Mouse (Mus musculus): ENCODE results near the gene Hsd17b6. TPM values are rescaled to one million over a fixed set of nuclear protein-coding genes. Genes with fewer than 3 reads are reported as not detected.

The Hsd17b6 gene
- total and polyA plus RNA-seq, 3 experiments: 0.08 TPM; not detected in 2

GRCm38 (mm10) chr10:127951821-127952220 is 55.6 kb downstream of the Hsd17b6 start:
- H3K4me1 ChIP-seq (ENCODE audit: control insufficient read depth in 1 of 2, insufficient read depth in 2 of 2): no peaks in the 10 kb centered on the region; a peak in 1 of 4 replicates
- H3K9me3 ChIP-seq (replicated peaks; ENCODE audit: low read length): no peaks in the 10 kb centered on the region
- DNase-seq (ENCODE audit: extremely low read depth): no peak
- H3K4me3 ChIP-seq (replicated peaks in 1 of 3; ENCODE audit: low read depth in 2 of 3, low read length in 2 of 3, poor library complexity in 1 of 3): no peak overlapping the region
- in situ Hi-C loops (cut with MboI; ENCODE audit: low pct_ligation_motif_present, low pct_unique_long_range_greater_than_20kb, low sequenced_read_pairs): no loop called here
- dilution Hi-C loops (cut with MboI; ENCODE audit: extremely low pct_ligation_motif_present, extremely low pct_unique_long_range_greater_than_20kb, low sequenced_read_pairs): no loop called here
- H3K27ac ChIP-seq (ENCODE audit: insufficient read depth, low read depth): no peak overlapping the region
- H3K4me2 ChIP-seq (ENCODE audit: insufficient read depth, low read depth, poor library complexity, severe bottlenecking): no peak overlapping the region
- TF ChIP-seq MEF2A (IDR thresholded peaks at IDR 0.05; ENCODE audit: borderline replicate concordance, low read depth, low read length): no peak
- no peak for TF ChIP-seq MAZ (IDR thresholded peaks at IDR 0.05; ENCODE audit: low read depth, low read length)
- no peak for TF ChIP-seq HCFC1 (IDR thresholded peaks at IDR 0.05; ENCODE audit: low read depth, low read length)
- no peak for TF ChIP-seq SIN3A (IDR thresholded peaks at IDR 0.05; ENCODE audit: low read length)
- no peak for TF ChIP-seq RCOR1 (conservative IDR thresholded peaks at IDR 0.05; ENCODE audit: low read depth, low read length)
- TF ChIP-seq MYC (IDR thresholded peaks at IDR 0.05; ENCODE audit: low read depth, low read length): no peak
- H3K9ac ChIP-seq (ENCODE audit: insufficient read depth, low read depth): no peak overlapping the region
- peaks cover 7% of the 10 kb centered on the region for H3K27me3 ChIP-seq (replicated peaks)
- H3K36me3 ChIP-seq (replicated peaks in 1 of 2; ENCODE audit: control insufficient read depth in 1 of 2, insufficient read depth in 1 of 2, low read length in 1 of 2): no peaks in the 10 kb centered on the region
- H3K79me2 ChIP-seq (replicated peaks; ENCODE audit: control insufficient read depth, extremely low read depth, insufficient read depth, poor library complexity, severe bottlenecking): no peaks in the 10 kb centered on the region

GRCm38 (mm10) chr10:127951390-127951789 is 56.0 kb downstream of the Hsd17b6 start:
- Histone ChIP-seq H3K4me1 (ENCODE audit: control insufficient read depth in 1 of 2, insufficient read depth in 2 of 2) (no peaks in the 10 kb centered on the region; a peak in 1 of 4 replicates), H3K79me2 (replicated peaks; ENCODE audit: control insufficient read depth, extremely low read depth, insufficient read depth, poor library complexity, severe bottlenecking) (no peaks in the 10 kb centered on the region), H3K9ac (ENCODE audit: insufficient read depth, low read depth) (no peak overlapping the region), H3K27ac (ENCODE audit: insufficient read depth, low read depth) (no peak overlapping the region), H3K36me3 (replicated peaks in 1 of 2; ENCODE audit: control insufficient read depth in 1 of 2, insufficient read depth in 1 of 2, low read length in 1 of 2) (no peaks in the 10 kb centered on the region), H3K27me3 (replicated peaks) (peaks cover 7% of the 10 kb centered on the region), H3K4me2 (ENCODE audit: insufficient read depth, low read depth, poor library complexity, severe bottlenecking) (no peak overlapping the region), H3K9me3 (replicated peaks; ENCODE audit: low read length) (no peaks in the 10 kb centered on the region), H3K4me3 (replicated peaks in 1 of 3; ENCODE audit: low read depth in 2 of 3, low read length in 2 of 3, poor library complexity in 1 of 3) (no peak overlapping the region)
- DNase-seq (ENCODE audit: extremely low read depth): no peak
- in situ Hi-C loops (cut with MboI; ENCODE audit: low pct_ligation_motif_present, low pct_unique_long_range_greater_than_20kb, low sequenced_read_pairs): no loop called here
- TF ChIP-seq CTCF (conservative IDR thresholded peaks at IDR 0.05 in 1 of 2, IDR thresholded peaks at IDR 0.05 in 1 of 2; ENCODE audit: low read depth in 2 of 2, low read length in 2 of 2) (no peak), POLR2AphosphoS2 (IDR thresholded peaks at IDR 0.05; ENCODE audit: low read depth, low read length) (no peak), ZKSCAN1 (IDR thresholded peaks at IDR 0.05; ENCODE audit: borderline replicate concordance, low read depth, low read length) (no peak)
- dilution Hi-C loops (cut with MboI; ENCODE audit: extremely low pct_ligation_motif_present, extremely low pct_unique_long_range_greater_than_20kb, low sequenced_read_pairs): no loop called here

- in situ Hi-C loops (cut with MboI; ENCODE audit: low pct_ligation_motif_present, low pct_unique_long_range_greater_than_20kb, low sequenced_read_pairs): loop anchor here (5.0 to 25.0 kb wide), 3 partner anchors 58 to 238 kb away; partner anchors contain the start of genes Gls2, Hsd17b6, Rbms2 and Zbtb39
- Histone ChIP-seq H3K79me2 (replicated peaks; ENCODE audit: control insufficient read depth, extremely low read depth, insufficient read depth, poor library complexity, severe bottlenecking) (no peaks in the 10 kb centered on the region), H3K9me3 (replicated peaks; ENCODE audit: low read length) (no peaks in the 10 kb centered on the region), H3K9ac (ENCODE audit: insufficient read depth, low read depth) (no peak overlapping the region), H3K4me2 (ENCODE audit: insufficient read depth, low read depth, poor library complexity, severe bottlenecking) (no peak overlapping the region), H3K27ac (ENCODE audit: insufficient read depth, low read depth) (no peak overlapping the region), H3K4me1 (ENCODE audit: control insufficient read depth in 1 of 2, insufficient read depth in 2 of 2) (peaks cover 0 to 6% of the 10 kb centered on the region in 2 experiments; a peak in 1 of 4 replicates), H3K36me3 (replicated peaks in 1 of 2; ENCODE audit: control insufficient read depth in 1 of 2, insufficient read depth in 1 of 2, low read length in 1 of 2) (no peaks in the 10 kb centered on the region), H3K4me3 (replicated peaks in 1 of 3; ENCODE audit: low read depth in 2 of 3, low read length in 2 of 3, poor library complexity in 1 of 3) (no peak overlapping the region), H3K27me3 (replicated peaks) (peaks cover 5% of the 10 kb centered on the region)
- DNase-seq (ENCODE audit: extremely low read depth): no peak
- TF ChIP-seq MAFK (IDR thresholded peaks at IDR 0.05; ENCODE audit: insufficient replicate concordance, low read length) (no peak), HCFC1 (IDR thresholded peaks at IDR 0.05; ENCODE audit: low read depth, low read length) (no peak), ZKSCAN1 (IDR thresholded peaks at IDR 0.05; ENCODE audit: borderline replicate concordance, low read depth, low read length) (no peak), RAD21 (IDR thresholded peaks at IDR 0.05; ENCODE audit: low read depth, low read length) (no peak)
- dilution Hi-C loops (cut with MboI; ENCODE audit: extremely low pct_ligation_motif_present, extremely low pct_unique_long_range_greater_than_20kb, low sequenced_read_pairs): no loop called here
These were observed 57.7 kb downstream of the Hsd17b6 start for GRCm38 (mm10) chr10:127949596-127950130.

All from CH12.LX (cell line).